In genomic region chr14:19776890-19777289, GRCm38 (mm10) we compare ENCODE assay signal across 8 mouse cellular contexts. TPM values are rescaled to one million over a fixed set of nuclear protein-coding genes. Genes with fewer than 3 reads are reported as not detected.
DNase-seq lines count a peak whose midpoint lies in the region; ATAC-seq lines count a peak whose summit lies in the region.

No protein-coding gene starts in this region.

- no peak overlapping the region for H3K27ac ChIP-seq in midbrain, embryonic 10.5 days (replicated peaks)
- no peak overlapping the region for H3K27ac ChIP-seq in midbrain, embryonic 15.5 days

- no peaks in the 10 kb centered on the region for H3K4me1 ChIP-seq in midbrain, embryonic 10.5 days
- no peaks in the 10 kb centered on the region for H3K4me1 ChIP-seq in midbrain, embryonic 15.5 days

- H3K9ac ChIP-seq in midbrain, embryonic 15.5 days = no peak overlapping the region

- 40% methylated on average over 6 of the region's 6 CpGs for WGBS in midbrain, embryonic 10.5 days
- WGBS in midbrain, embryonic 15.5 days = 44% methylated on average over 6 of the region's 6 CpGs

- no peak for ATAC-seq in midbrain, embryonic 15.5 days (replicated peaks)
- no peak; the same call in 1 of the 2 replicates for ATAC-seq in megakaryocyte, adult 5-6 weeks (ENCODE audit: poor library complexity, severe bottlenecking)

- no peak overlapping the region for H3K4me2 ChIP-seq in midbrain, embryonic 15.5 days

- intact Hi-C loops in gastrocnemius, postnatal 36 days (cut with DNase I) = no loop called here

- DNase-seq in midbrain, embryonic 10.5 days (ENCODE audit: low spot score) = peak; percentile 43
- DNase-seq in adrenal gland, postnatal 25 days = peak; percentile 27
- peak; percentile 30 to 45 for DNase-seq in gastrocnemius, postnatal 36 days
- DNase-seq in kidney, postnatal 10 days = peak; percentile 86
- DNase-seq in naive thymus-derived CD4-positive, alpha-beta T cell, adult 2 months (ENCODE audit: low read depth) = peak; percentile 16
- DNase-seq in left cerebral cortex, adult 8-10 months (ENCODE audit: low spot score in 2 of 2) = no peak

- no peak overlapping the region for H3K4me3 ChIP-seq in midbrain, embryonic 10.5 days
- H3K4me3 ChIP-seq in midbrain, embryonic 15.5 days = no peak overlapping the region

- H3K9me3 ChIP-seq in midbrain, embryonic 10.5 days (replicated peaks) = no peaks in the 10 kb centered on the region
- no peaks in the 10 kb centered on the region for H3K9me3 ChIP-seq in midbrain, embryonic 15.5 days

- H3K36me3 ChIP-seq in midbrain, embryonic 10.5 days = 0 out of 2 replicates have a peak, but pooled peaks cover 3% of the 10 kb centered on the region
- no peaks in the 10 kb centered on the region for H3K36me3 ChIP-seq in midbrain, embryonic 15.5 days (replicated peaks)

- H3K27me3 ChIP-seq in midbrain, embryonic 10.5 days (ENCODE audit: low read depth, poor library complexity, severe bottlenecking) = no peaks in the 10 kb centered on the region
- H3K27me3 ChIP-seq in midbrain, embryonic 15.5 days (replicated peaks) = no peaks in the 10 kb centered on the region

RNA-seq across cellular contexts. Expression of gene Nid2, which starts 25.8 kb away (rescaled TPM):
- 41.0 and 41.6 TPM in 2 replicates for polyA plus RNA-seq in midbrain, embryonic 10.5 days (2016; fragmentation: Nextera tagmentation; extraction: Ambion mirVana)
- 41.0 and 44.4 TPM in 2 replicates for polyA plus RNA-seq in midbrain, embryonic 15.5 days (2015; fragmentation: Nextera tagmentation; extraction: Ambion mirVana)
- 23.5 and 27.4 TPM in 2 replicates for total RNA-seq in adrenal gland, postnatal 25 days (2021)
- total RNA-seq in gastrocnemius, postnatal 36 days (2021) = 10 to 100 TPM in 1 of 2 experiments, 1 to 10 TPM in 1; 9.1 to 11.5 TPM
- 0.27 and 0.34 TPM in 2 replicates for total RNA-seq in megakaryocyte, adult 5-6 weeks (2015)
- 0.45 and 2.2 TPM in 2 replicates for total RNA-seq in megakaryocyte, adult 5-6 weeks (2017)
- total RNA-seq in left cerebral cortex, adult 8-10 months (2022) = 1 to 10 TPM; 2.1 to 4.1 (median 3.3) TPM

RNA-seq across cellular contexts. Expression of gene Rtraf, which starts 46.7 kb away (rescaled TPM):
- polyA plus RNA-seq in midbrain, embryonic 10.5 days (2016; fragmentation: Nextera tagmentation; extraction: Ambion mirVana) = 221 and 237 TPM in 2 replicates
- polyA plus RNA-seq in midbrain, embryonic 15.5 days (2015; fragmentation: Nextera tagmentation; extraction: Ambion mirVana) = 135 and 137 TPM in 2 replicates
- total RNA-seq in adrenal gland, postnatal 25 days (2021) = 68.8 and 69.2 TPM in 2 replicates
- 10 to 100 TPM; 60.1 to 80.7 TPM for total RNA-seq in gastrocnemius, postnatal 36 days (2021)
- 128 and 137 TPM in 2 replicates for total RNA-seq in megakaryocyte, adult 5-6 weeks (2015)
- total RNA-seq in megakaryocyte, adult 5-6 weeks (2017) = 102 and 108 TPM in 2 replicates
- 10 to 100 TPM; 44.3 to 47.0 (median 44.6) TPM for total RNA-seq in left cerebral cortex, adult 8-10 months (2022)

Comparison
In these comparisons a context has a peak if more than half of its experiments do, and no peak if none do; other contexts are left out.
1. DNase-seq: peak in midbrain, embryonic 10.5 days (single experiment), adrenal gland, postnatal 25 days (single experiment), gastrocnemius, postnatal 36 days (2 of 2), kidney, postnatal 10 days (single experiment) and naive thymus-derived CD4-positive, alpha-beta T cell, adult 2 months (single experiment); none in left cerebral cortex, adult 8-10 months (0 of 2).